Mouse (Mus musculus) erythroblast, adult 5-6 weeks (primary cell): ENCODE results near the gene Anks1b. TPM values are rescaled to one million over a fixed set of nuclear protein-coding genes. Genes with fewer than 3 reads are reported as not detected.

Experiments used
- ATAC-seq: replicated peaks from 2 replicates; pipeline ENCODE4 v1.8.0; 2016; ENCODE audit warnings: moderate number of reproducible peaks, mild to moderate bottlenecking, moderate TSS enrichment, inconsistent platforms; ENCODE audit not compliant: poor library complexity, low FRiP score, severe bottlenecking
- total RNA-seq, 2 experiments: library from RNA; stranded (forward) in 1 of 2; stranded (reverse) in 1 of 2; fragments of 150-400 nt in 1 of 2; fragments of 200-764, 138-1000 nt in 1 of 2; gene quantifications; 2 replicates each; pipeline versions ENCODE4 v1.2.3 to v1.2.4; 2015 to 2017; ENCODE audit warnings: low replicate concordance in 2 of 2

Gene Anks1b
- total RNA-seq, 2 experiments from 2014 or later = under 0.01 TPM; not detected in 1

DNA sequence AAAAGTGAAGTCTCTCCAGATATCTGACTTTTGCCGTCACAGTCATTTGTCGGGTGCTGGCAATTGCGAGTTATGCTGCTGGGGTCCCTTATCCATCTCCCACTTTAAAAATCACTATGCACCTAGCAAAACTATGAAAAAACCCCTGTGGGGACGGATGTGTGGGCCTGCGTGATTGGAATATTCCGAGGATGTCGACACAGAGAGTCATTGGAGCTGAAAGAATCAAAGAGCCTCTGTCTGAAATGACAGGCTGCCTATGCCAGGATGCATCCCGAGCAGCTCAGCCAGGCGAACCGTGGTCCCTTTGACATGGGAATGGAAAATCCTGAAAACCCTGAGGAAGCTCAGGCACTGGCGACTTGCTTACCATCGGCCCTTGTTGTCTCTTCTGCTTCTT lies 825.9 kb downstream of the Anks1b start:
- ATAC-seq = no peak

DNA sequence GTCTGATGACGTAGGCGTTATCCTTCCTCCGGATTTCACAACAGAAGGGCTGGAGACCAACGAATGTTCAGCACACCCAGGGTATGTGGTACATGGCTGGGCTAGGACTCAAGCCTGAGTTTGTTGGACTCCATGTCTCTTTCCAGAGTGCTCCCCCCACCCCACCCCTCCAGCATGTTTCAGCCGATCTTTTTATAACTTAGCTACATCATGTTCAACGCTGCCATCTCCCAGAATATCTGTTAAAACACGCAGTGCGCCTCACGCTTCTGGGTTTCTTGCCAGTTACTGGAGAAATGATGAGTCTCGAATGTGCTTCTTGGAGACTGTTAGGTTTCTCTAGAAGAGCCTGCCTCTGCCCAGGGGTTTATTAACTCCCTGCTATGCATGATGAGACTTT lies 831.3 kb downstream of the Anks1b start:
- no peak for ATAC-seq

DNA sequence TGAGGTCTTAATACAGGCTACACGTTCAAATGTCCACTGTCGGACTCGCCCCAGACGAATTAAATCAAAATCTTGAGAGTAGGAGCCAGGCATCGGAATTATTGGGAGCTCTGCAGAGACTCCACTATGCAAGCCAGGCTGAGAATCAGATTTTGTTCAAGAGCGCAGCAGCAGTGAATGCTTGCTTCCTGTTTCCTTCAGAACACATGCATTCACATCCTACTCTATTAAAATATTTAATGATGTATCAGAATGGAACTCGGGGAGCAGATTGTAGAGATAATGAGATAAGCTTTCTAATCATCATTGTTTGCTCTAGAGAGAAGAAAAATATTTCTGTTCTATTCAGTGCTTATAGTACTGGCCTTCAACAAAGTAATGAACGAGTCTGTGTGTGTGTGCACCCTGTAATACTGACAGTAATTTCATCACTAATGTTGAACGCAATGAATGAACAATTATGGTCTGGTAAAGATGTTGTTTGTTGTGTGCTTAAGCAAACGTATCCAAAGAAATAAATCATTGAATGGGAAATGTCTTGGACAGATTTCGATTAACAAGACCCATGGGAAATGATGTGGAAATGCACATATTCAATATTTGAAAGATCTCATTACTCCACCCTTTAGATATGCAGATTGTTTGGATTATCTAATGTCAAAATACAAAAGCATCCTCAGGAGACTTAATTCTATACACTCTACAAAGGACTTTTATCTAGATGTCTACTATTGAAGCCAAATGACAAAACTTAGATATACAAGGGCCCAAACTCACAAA lies 835.7 kb downstream of the Anks1b start:
- ATAC-seq = no peak

DNA sequence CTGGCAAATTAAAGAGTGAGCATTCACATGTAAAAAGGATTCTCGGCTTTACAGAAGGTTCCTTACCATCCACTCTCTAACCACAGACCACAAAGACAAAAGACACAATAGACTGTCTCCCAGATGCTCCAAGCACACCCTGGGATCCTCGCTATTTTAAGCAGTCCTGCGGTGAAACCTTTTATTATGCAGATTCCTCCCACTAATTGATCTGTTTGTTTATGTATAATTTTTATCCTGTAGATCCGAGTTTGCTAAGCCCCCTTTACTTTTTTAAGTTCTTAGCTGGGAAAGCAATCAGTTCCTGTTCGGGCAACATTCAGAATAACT lies 836.3 kb downstream of the Anks1b start:
- no peak for ATAC-seq

DNA sequence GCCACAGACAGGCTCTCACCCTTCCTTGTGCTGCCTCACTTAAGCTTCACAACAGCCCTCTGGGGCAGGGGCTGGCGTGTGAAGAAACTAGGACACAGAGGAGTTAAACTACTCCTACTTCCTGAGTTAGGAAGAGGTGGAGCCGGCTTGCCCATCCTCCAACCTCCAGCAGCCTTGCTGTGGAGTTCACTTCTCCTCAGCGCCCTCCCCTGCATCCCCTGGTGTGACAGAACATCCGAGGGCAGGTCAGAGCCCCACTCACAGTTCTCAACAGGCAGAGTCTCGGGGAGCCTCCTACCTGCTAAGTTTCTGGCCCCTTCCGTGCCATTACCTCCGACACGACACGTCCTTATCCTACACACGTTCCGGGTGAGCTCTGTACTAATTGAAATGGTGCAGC lies 844.7 kb downstream of the Anks1b start:
- no peak for ATAC-seq

DNA sequence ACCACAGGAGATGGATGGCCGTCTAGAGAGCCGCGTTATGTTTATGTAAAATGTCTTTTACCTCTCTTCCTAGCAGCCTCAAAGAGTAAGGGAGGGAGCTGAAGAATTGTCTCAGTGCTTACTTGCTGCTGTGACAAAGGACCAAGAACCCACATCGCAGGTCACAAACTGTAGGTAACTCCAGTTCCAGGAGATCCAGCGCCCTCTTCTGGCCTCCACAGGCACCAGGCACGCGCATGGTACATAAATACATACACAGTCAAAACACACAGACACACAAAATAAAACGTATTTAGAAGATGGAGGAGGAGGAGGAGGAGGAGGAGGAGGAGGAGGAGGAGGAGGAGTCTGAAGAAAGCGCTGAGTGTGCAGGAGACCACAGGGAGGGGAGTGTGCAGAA lies 845.4 kb downstream of the Anks1b start:
- no peak for ATAC-seq

DNA sequence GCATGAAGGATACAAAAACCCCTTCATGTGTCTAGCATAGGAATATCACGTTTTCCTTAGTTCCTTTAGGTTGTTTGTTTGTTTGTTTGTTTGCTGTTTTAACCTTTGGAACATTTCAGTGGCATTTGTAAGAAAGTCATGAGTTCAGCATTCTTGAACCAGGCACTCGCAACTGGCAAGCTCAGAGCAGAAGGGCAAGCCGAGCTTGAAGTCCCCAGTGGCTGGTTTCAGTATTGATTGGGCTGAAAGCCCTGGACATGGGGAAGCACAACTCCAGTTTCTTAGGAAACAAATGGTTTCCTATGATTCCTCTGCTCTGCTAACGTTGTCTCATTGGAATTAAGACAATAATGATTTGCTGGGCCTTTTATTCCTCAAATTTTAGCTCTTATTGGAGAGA lies 846.7 kb downstream of the Anks1b start:
- ATAC-seq = no peak

DNA sequence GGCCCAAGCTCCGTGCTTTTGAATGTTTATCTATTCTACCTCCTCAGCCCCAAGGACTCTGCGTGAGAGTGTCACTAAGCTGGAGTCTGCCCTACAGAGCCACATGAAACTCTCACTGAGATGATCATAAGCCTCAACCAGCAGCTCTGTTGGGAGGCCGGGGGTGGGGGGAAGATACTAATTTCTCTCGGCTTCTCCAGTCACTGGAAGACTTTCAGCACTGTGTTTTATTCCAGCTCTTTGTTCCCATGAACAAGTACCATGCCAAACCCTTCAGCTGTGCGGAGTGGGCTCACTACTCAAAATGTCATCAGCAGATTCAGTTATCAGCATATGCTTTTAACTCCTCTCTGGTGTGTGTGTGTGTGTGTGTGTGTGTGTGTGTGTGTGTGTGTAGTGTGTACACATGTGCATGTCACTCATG lies 849.8 kb downstream of the Anks1b start:
- ATAC-seq = no peak

DNA sequence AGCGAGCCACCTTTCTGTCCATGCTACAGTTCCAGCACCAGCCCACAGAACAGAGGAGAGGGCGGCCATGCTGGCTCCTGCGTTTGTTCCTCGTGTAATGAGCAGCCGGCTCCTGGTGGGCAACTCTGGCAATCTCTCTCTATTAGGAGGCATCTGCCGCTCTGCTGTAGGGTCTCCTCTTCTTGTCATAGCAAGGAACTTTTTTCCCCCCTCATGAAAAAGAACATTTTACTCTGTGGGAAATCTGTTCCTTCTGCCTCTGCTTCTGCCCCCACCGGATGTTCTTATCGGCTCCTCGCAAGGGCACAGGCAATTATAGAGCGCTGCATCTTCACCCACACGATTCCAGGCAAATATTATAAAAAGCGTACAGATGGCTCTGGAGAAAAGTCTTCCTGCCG lies 850.6 kb downstream of the Anks1b start:
- ATAC-seq = no peak

DNA sequence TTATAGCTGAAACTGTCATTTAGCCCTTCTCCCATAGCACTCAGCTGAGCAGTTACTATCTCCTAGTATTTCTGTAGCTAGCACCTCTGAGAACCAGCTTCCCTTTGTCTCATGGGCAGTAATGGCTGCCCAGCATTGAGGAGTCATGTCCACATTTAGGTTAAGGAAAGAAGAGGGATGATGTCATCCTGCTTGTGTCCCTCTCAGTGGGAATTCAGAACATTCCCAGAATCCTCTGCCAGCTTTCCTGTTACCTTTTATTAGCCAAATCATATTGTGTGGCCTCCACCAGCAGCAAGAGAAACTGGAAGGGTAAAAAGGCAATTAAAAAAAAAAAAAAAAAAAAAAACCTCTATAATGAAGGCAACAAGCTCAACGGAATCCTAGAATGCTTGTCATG lies 851.6 kb downstream of the Anks1b start:
- ATAC-seq = no peak

DNA sequence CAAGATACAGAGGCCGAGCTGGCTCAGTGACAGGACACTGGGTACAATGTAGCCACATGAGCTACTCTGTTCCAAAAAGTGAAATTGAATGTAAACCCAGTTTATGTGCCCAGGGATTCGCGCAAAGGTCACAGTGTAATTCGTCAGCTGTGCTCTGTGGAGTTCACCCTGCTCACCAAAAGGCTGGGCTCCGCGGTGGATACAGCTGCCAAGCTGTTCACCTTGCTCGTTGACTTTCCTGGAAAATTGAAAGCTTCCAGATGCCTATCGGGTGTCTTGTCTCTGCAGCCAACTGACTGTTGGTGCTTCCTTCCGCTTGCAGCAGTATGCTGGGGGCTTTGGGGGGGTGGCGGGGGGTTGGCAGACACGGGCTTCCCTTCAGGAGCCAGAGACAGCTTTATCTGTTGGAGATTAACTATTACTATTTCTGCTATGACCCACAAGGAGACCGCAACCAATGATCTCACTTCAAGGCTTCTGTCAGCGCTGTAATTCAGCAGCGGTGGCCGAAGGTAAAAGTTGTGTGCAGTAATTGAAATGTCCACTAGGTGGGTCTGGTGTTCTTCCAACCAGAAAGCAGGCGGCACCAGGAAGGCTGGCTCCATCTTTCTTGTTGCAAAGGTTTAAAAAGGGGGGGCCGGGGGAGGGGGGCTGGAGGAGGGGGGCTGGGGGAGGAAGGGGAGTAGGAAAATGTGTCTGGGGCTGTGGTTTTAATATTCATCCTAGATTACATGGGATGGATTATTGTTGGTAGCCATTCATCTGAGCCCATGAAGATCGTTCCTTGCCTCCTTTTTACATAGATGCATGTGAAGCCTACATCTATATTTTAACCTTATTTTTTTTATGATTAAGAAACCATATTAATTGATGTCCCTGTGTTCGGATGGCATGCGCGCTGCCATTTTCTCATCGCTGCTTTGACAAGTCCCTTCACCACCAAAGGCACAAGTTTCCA lies 855.4 kb downstream of the Anks1b start:
- no peak for ATAC-seq

DNA sequence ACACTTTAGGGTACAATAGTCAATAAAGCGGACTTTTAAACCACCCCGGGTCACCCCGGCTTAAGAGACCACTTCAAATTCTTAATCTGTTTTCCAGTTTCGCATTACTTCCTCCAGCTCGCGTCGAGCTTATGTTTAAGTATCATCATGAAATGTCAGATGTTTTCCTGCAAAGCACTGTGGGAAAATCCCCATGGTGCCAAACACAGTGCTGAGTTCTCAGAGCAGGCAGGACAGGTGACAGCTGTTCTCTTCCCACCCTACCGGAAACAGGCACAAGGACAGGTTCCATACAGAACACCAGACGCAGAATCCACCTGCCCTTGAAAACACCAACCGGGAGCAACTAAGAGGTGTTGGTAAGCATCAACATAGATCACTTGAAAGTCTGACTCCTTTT lies 856.2 kb downstream of the Anks1b start:
- no peak for ATAC-seq

DNA sequence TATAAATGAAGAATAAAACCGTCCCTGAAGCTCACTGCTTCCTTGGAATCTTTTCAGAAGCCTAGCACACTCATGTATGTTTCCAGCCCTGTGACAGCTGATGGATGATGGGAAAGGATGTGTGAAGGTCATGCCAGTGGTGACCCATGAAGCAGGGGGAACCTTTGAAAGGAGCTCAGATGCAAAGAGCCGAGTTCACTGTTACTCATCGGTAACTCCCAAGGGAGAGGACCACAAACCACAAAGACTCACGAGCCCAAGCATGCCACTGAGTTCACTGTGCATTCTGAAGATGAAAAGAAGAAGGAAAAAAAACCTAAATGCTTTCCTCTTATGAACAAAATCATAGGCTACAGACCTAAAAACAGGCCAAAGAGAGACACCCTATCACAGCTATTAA lies 859.5 kb downstream of the Anks1b start:
- ATAC-seq = no peak

DNA sequence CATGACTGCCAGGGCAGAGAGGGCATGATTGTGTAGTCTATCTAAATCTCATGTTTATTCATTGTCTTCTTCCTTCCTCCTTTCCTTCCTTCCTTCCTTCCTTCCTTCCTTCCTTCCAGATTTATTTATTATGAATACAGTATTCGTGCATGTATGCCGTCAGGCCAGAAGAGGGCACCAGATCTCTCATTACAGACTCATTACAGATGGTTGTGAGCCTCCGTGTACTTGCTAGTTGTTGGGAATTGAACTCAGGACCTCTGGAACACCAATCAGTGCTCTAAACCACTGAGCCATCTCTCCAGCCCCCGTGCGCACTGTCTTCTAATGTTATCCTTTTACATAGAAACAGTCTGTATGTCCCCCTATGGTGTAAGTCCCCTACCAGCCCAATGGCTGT lies 860.3 kb downstream of the Anks1b start:
- no peak for ATAC-seq

DNA sequence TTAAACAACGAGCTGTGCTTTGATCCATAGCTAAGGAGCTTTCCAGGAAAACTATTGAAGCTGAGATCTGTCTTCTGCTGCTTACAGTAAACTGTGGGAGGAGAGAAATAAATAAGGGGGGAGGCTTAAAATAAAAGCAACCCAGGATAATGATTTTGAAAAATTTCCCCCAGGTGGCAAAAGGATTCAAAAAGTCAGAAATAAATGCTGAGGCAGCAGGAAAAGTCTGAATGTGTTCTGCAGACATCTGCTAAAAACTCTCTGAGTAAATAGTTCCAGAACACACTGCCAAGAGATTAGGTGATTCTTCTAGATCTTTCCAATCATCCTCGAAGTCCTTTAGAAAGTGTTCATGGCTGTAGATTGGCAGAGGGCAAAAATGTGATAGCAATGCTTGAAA lies 865.2 kb downstream of the Anks1b start:
- no peak for ATAC-seq

DNA sequence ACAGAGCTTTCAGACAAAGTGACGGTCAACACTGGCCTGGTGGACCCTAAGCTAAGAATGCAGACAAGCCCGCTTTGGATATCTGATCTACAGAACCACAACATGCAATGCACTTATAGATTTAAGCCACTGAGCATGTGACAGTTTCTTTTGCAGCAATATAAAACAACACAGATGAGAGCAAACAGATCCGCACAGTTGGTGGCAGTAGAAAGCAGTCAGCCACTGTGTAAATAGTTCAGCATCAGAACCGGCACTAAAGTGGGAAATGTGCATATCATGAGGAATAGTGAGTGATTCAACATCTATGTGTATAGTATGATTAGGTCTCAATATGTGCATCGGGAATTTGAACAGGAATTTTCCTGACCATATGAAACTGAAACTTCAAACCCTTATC lies 867.6 kb downstream of the Anks1b start:
- no peak for ATAC-seq

DNA sequence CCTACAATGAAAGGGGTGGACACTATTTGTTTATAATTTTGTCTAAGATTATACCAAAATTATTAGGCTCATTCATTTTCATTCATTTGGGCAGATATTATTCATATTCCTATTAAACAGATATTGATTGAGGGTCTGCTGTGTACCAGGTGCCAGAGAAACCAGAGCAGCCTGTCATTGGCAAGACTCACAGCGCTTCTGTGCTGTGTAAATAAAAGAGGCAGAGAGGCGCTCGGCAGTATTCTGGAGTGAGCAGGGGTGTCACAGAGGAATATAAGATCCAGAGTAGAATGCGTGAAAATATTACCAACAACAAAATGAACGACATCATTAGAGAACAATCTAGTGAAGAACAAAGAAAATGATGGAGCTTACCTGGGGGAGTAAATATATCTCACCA lies 878.6 kb downstream of the Anks1b start:
- no peak for ATAC-seq

DNA sequence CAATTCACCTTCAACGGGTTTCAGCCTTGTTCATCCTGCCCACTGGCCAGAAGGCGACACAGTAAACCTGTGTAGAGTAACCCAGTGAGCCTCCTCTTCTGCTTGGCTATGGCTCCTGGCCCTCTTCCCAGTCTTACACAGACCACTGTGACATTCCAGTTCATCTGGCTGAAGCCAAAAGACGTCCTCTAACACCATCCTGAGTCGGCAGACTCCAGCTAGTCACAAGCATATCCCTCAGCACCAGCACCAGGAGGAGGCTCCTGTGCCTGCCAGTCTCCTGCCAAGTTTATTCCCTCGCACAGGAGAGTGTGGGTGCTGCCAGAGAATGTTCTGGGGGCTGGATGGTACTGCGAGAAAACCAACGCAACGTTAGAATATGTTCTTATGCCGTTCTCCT lies 879.8 kb downstream of the Anks1b start:
- ATAC-seq = no peak

DNA sequence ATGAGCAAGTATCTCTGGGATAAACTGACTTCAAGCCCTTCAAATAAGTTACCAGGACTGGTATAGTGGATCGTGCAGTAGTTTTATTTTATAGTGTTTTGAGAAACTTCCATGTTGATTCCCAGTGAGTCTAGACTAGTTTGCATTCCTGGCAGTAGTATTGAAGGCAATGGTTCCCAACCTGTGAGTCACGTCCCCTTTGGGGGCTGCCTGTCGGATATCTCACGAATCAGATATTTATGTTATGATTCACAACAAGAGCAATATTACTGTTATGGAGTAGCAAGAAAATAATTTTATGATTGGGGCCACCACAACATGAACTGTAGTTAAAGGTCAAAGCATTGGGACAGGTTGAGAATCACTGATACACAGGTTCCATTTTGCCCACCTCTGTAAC lies 884.5 kb downstream of the Anks1b start:
- ATAC-seq = no peak

DNA sequence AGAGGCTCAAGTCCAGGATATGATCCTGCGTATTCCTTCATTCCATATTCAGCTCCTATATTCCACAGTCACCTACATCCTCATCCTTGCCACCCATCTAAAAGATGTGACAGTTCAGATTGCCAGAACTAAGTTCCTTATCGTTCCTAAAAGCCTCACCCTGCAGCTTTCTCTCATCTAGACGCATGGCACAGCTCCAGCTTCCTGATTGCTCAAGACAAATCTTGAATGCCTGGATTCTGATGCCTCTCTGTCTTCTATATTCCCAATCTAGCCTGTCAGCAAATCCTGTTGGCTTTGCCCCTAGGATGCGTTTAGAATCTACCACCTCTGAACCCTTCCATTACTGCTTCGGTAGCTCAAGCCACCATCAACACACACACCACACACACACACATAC lies 886.6 kb downstream of the Anks1b start:
- ATAC-seq = no peak

DNA sequence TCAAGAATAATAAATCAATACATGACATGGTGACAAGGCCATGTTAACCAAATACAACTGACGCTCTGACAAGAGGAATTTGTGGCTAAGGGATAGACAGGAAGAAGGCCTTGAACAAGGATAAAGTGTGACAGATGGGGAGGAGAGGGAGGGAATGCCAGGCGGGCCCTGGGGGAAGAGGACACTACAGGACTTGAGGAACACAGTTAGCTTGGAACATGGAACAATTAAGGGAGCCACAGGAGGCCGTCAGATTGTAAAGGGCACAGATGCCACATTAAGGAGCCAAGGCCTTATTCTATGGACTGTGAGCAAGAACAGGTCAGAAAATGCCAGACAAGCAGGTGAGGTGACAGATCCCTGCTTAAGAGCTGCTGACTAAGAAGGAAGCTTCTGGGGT lies 893.0 kb downstream of the Anks1b start:
- ATAC-seq = no peak
